Mouse (Mus musculus) forebrain, postnatal 0 days (tissue): ENCODE results near the gene Nnat. TPM values are rescaled to one million over a fixed set of nuclear protein-coding genes. Genes with fewer than 3 reads are reported as not detected.

Source experiments
- ATAC-seq: fragments of 200-750 bp; cut with Nextera tagmentation; 2 replicates; pipeline ENCODE4 v1.8.0; 2017; ENCODE audit warnings: mild to moderate bottlenecking, moderate library complexity
- DNase-seq: peaks from one replicate; pipeline ENCODE4 v3.0.0-alpha.2; 2015
- H3K27ac ChIP-seq: fragments of 300-500 bp; sonication (generic); 2 replicates; pipeline ENCODE4 v1.5.1; 2014; ENCODE audit warnings: low read depth, mild to moderate bottlenecking, antibody characterized with exemption, low read length, moderate library complexity, mixed read lengths
- H3K27me3 ChIP-seq: fragments of 300-500 bp; sonication (generic); 2 replicates; pipeline ENCODE4 v1.6.1; 2014; ENCODE audit warnings: mild to moderate bottlenecking, low read length, mixed read lengths; ENCODE audit not compliant: insufficient read depth
- H3K36me3 ChIP-seq: fragments of 300-500 bp; sonication (generic); 2 replicates; pipeline ENCODE4 v1.6.1; 2014; ENCODE audit warnings: mild to moderate bottlenecking, moderate library complexity; ENCODE audit not compliant: insufficient read depth
- H3K4me1 ChIP-seq: fragments of 300-500 bp; sonication (generic); 2 replicates; pipeline ENCODE4 v1.6.1; 2014; ENCODE audit warnings: antibody characterized with exemption; ENCODE audit not compliant: insufficient read depth
- H3K4me2 ChIP-seq: fragments of 300-500 bp; sonication (generic); 2 replicates; pipeline ENCODE4 v1.6.1; 2014; ENCODE audit warnings: low read depth, mild to moderate bottlenecking, moderate library complexity
- H3K4me3 ChIP-seq: fragments of 300-500 bp; sonication (generic); 2 replicates; pipeline ENCODE4 v1.5.1; 2014; ENCODE audit warnings: low read depth, low read length, mixed read lengths
- H3K9ac ChIP-seq: fragments of 300-500 bp; sonication (generic); 2 replicates; pipeline ENCODE4 v1.6.1; 2014; ENCODE audit warnings: mild to moderate bottlenecking
- H3K9me3 ChIP-seq: fragments of 300-500 bp; sonication (generic); 2 replicates; pipeline ENCODE4 v1.6.1; 2016; ENCODE audit warnings: low read length
- CTCF ChIP-seq: sonication (generic); IDR thresholded peaks from 2 replicates; pipeline ENCODE4 v1.5.1; 2016; ENCODE audit warnings: antibody characterized with exemption, control low read depth, low read depth
- WGBS: fragments of 180-500 bp; shearing (Covaris S2); extraction: QIAGEN DNeasy Blood & Tissue Kit; methylation state at CpG from one replicate; pipeline ENCODE4 v1.1.7; 2014; 5-methylcytosine and 5-hydroxymethylcytosine counted together
- polyA plus RNA-seq: library from polyadenylated mRNA; unstranded; fragments of >200 nt; fragmentation: Nextera tagmentation; extraction: Ambion mirVana; gene quantifications from 2 replicates; pipeline ENCODE4 v1.2.1, GENCODE M21; 2015
- total RNA-seq: library from RNA; depleted of rRNA; stranded (reverse); fragments of >200 nt; gene quantifications from 2 replicates; pipeline ENCODE4 v1.2.3, GENCODE M21; 2014

The Nnat gene
- total and polyA plus RNA-seq, 2 experiments from 2014 or later: 7,049 to 7,303 TPM

- H3K4me3 ChIP-seq: peak overlapping the region; percentile 52
- H3K9ac ChIP-seq: peak overlapping the region; percentile 72
- peak overlapping the region; percentile 86 for H3K27ac ChIP-seq
- ATAC-seq: peak; percentile 26
- H3K27me3 ChIP-seq: no peaks in the 10 kb centered on the region
- peaks cover 17% of the 10 kb centered on the region for H3K9me3 ChIP-seq
- peaks cover 11% of the 10 kb centered on the region; the same call in 1 of the 2 replicates for H3K4me1 ChIP-seq
- WGBS: 63% methylated on average over 27 of the region's 27 CpGs
- no peak for TF ChIP-seq CTCF
- peaks cover 26% of the 10 kb centered on the region; the same call in 1 of the 2 replicates for H3K36me3 ChIP-seq
- peak; percentile 83 for DNase-seq
- peak overlapping the region; percentile 64 for H3K4me2 ChIP-seq
These were observed 1.4 kb downstream of the Nnat start for GRCm38 (mm10) chr2:157561165-157561836.

GRCm38 (mm10) chr2:157563031-157563430, 3.2 kb downstream of the Nnat start:
- peaks cover 17% of the 10 kb centered on the region for H3K9me3 ChIP-seq
- H3K27ac ChIP-seq: 0 out of 2 replicates have a peak overlapping the region, but pooled peaks have one; percentile 9
- DNase-seq: no peak
- 48% methylated on average over 2 of the region's 2 CpGs for WGBS
- H3K4me1 ChIP-seq: peaks cover 14% of the 10 kb centered on the region; the same call in 1 of the 2 replicates
- peaks cover 11% of the 10 kb centered on the region; the same call in 1 of the 2 replicates for H3K36me3 ChIP-seq
- peak overlapping the region; percentile 72; the same call in 1 of the 2 replicates for H3K9ac ChIP-seq
- no peaks in the 10 kb centered on the region for H3K27me3 ChIP-seq
- no peak for TF ChIP-seq CTCF
- H3K4me3 ChIP-seq: no peak overlapping the region
- ATAC-seq: no peak
- peak overlapping the region; percentile 64 for H3K4me2 ChIP-seq

GRCm38 (mm10) chr2:157564723-157565122, 4.8 kb downstream of the Nnat start:
- Histone ChIP-seq H3K36me3 (peaks cover 7% of the 10 kb centered on the region; the same call in 1 of the 2 replicates), H3K4me2 (peak overlapping the region; percentile 90), H3K4me3 (peak overlapping the region; percentile 90), H3K27me3 (no peaks in the 10 kb centered on the region), H3K9me3 (peaks cover 6% of the 10 kb centered on the region; the same call in 1 of the 2 replicates), H3K4me1 (peaks cover 14% of the 10 kb centered on the region; the same call in 1 of the 2 replicates), H3K9ac (no peak overlapping the region), H3K27ac (no peak overlapping the region)
- DNase-seq: no peak
- WGBS: 72% methylated on average over 4 of the region's 4 CpGs
- ATAC-seq: no peak
- TF ChIP-seq CTCF: no peak

- peak overlapping the region; percentile 90 for H3K4me3 ChIP-seq
- peak overlapping the region; percentile 90 for H3K4me2 ChIP-seq
- no peak for TF ChIP-seq CTCF
- H3K9me3 ChIP-seq: peaks cover 6% of the 10 kb centered on the region; the same call in 1 of the 2 replicates
- no peak for ATAC-seq
- H3K27ac ChIP-seq: peak overlapping the region; percentile 89
- no peaks in the 10 kb centered on the region for H3K27me3 ChIP-seq
- peak overlapping the region; percentile 96 for H3K9ac ChIP-seq
- peak; percentile 29 for DNase-seq
- peaks cover 7% of the 10 kb centered on the region; the same call in 1 of the 2 replicates for H3K36me3 ChIP-seq
- H3K4me1 ChIP-seq: peaks cover 14% of the 10 kb centered on the region; the same call in 1 of the 2 replicates
- 9% methylated on average over 13 of the region's 13 CpGs for WGBS
These were observed 5.6 kb downstream of the Nnat start for GRCm38 (mm10) chr2:157565446-157565845.

- TF ChIP-seq CTCF: no peak
- Histone ChIP-seq H3K4me2 (peak overlapping the region; percentile 90), H3K4me1 (peaks cover 14% of the 10 kb centered on the region; the same call in 1 of the 2 replicates), H3K9ac (peak overlapping the region; percentile 96), H3K36me3 (peaks cover 7% of the 10 kb centered on the region; the same call in 1 of the 2 replicates), H3K27ac (peak overlapping the region; percentile 89), H3K27me3 (no peaks in the 10 kb centered on the region), H3K4me3 (peak overlapping the region; percentile 90), H3K9me3 (peaks cover 6% of the 10 kb centered on the region; the same call in 1 of the 2 replicates)
- DNase-seq: peak; percentile 18
- WGBS: 2% methylated on average over 33 of the region's 35 CpGs
- ATAC-seq: no peak; the same call in 1 of the 2 replicates
These were observed 6.0 kb downstream of the Nnat start for GRCm38 (mm10) chr2:157565898-157566259.

GRCm38 (mm10) chr2:157566260-157566952, 6.5 kb downstream of the Nnat start:
- H3K4me3 ChIP-seq: peak overlapping the region; percentile 90
- H3K27me3 ChIP-seq: no peaks in the 10 kb centered on the region
- 2% methylated on average over 36 of the region's 36 CpGs for WGBS
- peak overlapping the region; percentile 90 for H3K4me2 ChIP-seq
- peaks cover 14% of the 10 kb centered on the region; the same call in 1 of the 2 replicates for H3K4me1 ChIP-seq
- peaks cover 2% of the 10 kb centered on the region; the same call in 1 of the 2 replicates for H3K36me3 ChIP-seq
- peak overlapping the region; percentile 89 for H3K27ac ChIP-seq
- no peak; the same call in 1 of the 2 replicates for TF ChIP-seq CTCF
- ATAC-seq: peak; percentile 89
- peaks cover 3% of the 10 kb centered on the region; the same call in 1 of the 2 replicates for H3K9me3 ChIP-seq
- DNase-seq: peak; percentile 97
- peak overlapping the region; percentile 96 for H3K9ac ChIP-seq
